Mouse (Mus musculus) limb, embryonic 13.5 days (tissue): ENCODE results near the gene Olfr1461. TPM values are rescaled to one million over a fixed set of nuclear protein-coding genes. Genes with fewer than 3 reads are reported as not detected.

Experiments
- ATAC-seq: fragments of 200-750 bp; cut with Nextera tagmentation; 2 replicates; pipeline ENCODE4 v1.8.0; 2017; ENCODE audit warnings: low read depth, moderate number of reproducible peaks, moderate TSS enrichment; ENCODE audit not compliant: low FRiP score
- H3K27ac ChIP-seq: fragments of 300-500 bp; sonication (generic); 2 replicates; pipeline ENCODE4 v1.5.1; 2015; ENCODE audit warnings: inconsistent platforms, mild to moderate bottlenecking, moderate library complexity
- H3K27me3 ChIP-seq: fragments of 300-500 bp; sonication (generic); 2 replicates; pipeline ENCODE4 v1.6.1; 2015; ENCODE audit warnings: mild to moderate bottlenecking, inconsistent platforms
- H3K36me3 ChIP-seq: fragments of 300-500 bp; sonication (generic); 2 replicates; pipeline ENCODE4 v1.6.1; 2015; ENCODE audit warnings: inconsistent platforms, mild to moderate bottlenecking, moderate library complexity
- H3K4me1 ChIP-seq: fragments of 300-500 bp; sonication (generic); 2 replicates; pipeline ENCODE4 v1.6.1; 2015; ENCODE audit warnings: inconsistent platforms
- H3K4me2 ChIP-seq: fragments of 300-500 bp; sonication (generic); replicated peaks from 2 replicates; pipeline ENCODE4 v1.6.1; 2015; ENCODE audit warnings: inconsistent platforms, mild to moderate bottlenecking, moderate library complexity
- H3K4me3 ChIP-seq: fragments of 300-500 bp; sonication (generic); 2 replicates; pipeline ENCODE4 v1.5.1; 2015; ENCODE audit warnings: moderate library complexity, mild to moderate bottlenecking, inconsistent platforms
- H3K9ac ChIP-seq: fragments of 300-500 bp; sonication (generic); 2 replicates; pipeline ENCODE4 v1.6.1; 2015; ENCODE audit warnings: mild to moderate bottlenecking, inconsistent platforms
- H3K9me3 ChIP-seq: fragments of 300-500 bp; sonication (generic); 2 replicates; pipeline ENCODE4 v1.6.1; 2016; ENCODE audit warnings: inconsistent platforms
- WGBS: fragments of 180-500 bp; shearing (Covaris S2); methylation state at CpG from one replicate; pipeline ENCODE4 v1.1.7; 2015; 5-methylcytosine and 5-hydroxymethylcytosine counted together
- polyA plus RNA-seq: library from polyadenylated mRNA; unstranded; fragments of >200 nt; fragmentation: Nextera tagmentation; extraction: Ambion mirVana; gene quantifications from 2 replicates; pipeline ENCODE4 v1.2.1, GENCODE M21; 2015

The Olfr1461 gene
- not detected in 2 replicates for polyA plus RNA-seq

GRCm38 (mm10) chr19:13162700-13163099 is at the start of gene Olfr1461:
TSS of gene Olfr1461 (plus strand) at chr19:13163000.
- no peaks in the 10 kb centered on the region for H3K27me3 ChIP-seq
- no peaks in the 10 kb centered on the region for H3K9me3 ChIP-seq
- H3K4me1 ChIP-seq: no peaks in the 10 kb centered on the region
- no peak for ATAC-seq
- H3K27ac ChIP-seq: no peak within 1 kb of the TSS
- no peak within 1 kb of the TSS for H3K4me3 ChIP-seq
- no peak within 1 kb of the TSS for H3K9ac ChIP-seq
- 47% methylated on average over 1 of the region's 1 CpGs for WGBS
- H3K4me2 ChIP-seq: no peak within 1 kb of the TSS
- no peaks in the 10 kb centered on the region for H3K36me3 ChIP-seq

GRCm38 (mm10) chr19:13149449-13149848 is 13.4 kb upstream of the Olfr1461 start, which contains the start of gene Olfr1459:
TSS of gene Olfr1459 (minus strand) at chr19:13149549.
- ATAC-seq: no peak
- WGBS: 71% methylated on average over 1 of the region's 1 CpGs
- Histone ChIP-seq H3K27ac (no peak within 1 kb of the TSS), H3K4me1 (no peaks in the 10 kb centered on the region), H3K9ac (no peak within 1 kb of the TSS), H3K4me3 (no peak within 1 kb of the TSS), H3K4me2 (no peak within 1 kb of the TSS), H3K27me3 (no peaks in the 10 kb centered on the region), H3K9me3 (peaks cover 22% of the 10 kb centered on the region), H3K36me3 (no peaks in the 10 kb centered on the region)

GRCm38 (mm10) chr19:13185434-13185833 is 22.6 kb downstream of the Olfr1461 start, which contains the start of gene Olfr1462:
TSS of gene Olfr1462 (plus strand) at chr19:13185734.
- no peak within 1 kb of the TSS for H3K4me3 ChIP-seq
- no peaks in the 10 kb centered on the region for H3K36me3 ChIP-seq
- H3K27ac ChIP-seq: no peak within 1 kb of the TSS
- 85% methylated on average over 1 of the region's 1 CpGs for WGBS
- no peak within 1 kb of the TSS for H3K4me2 ChIP-seq
- peaks cover 8% of the 10 kb centered on the region; the same call in 1 of the 2 replicates for H3K9me3 ChIP-seq
- no peaks in the 10 kb centered on the region for H3K4me1 ChIP-seq
- H3K9ac ChIP-seq: no peak within 1 kb of the TSS
- no peak for ATAC-seq
- no peaks in the 10 kb centered on the region for H3K27me3 ChIP-seq

Other genes starting within 250 kb of the Olfr1461 start
- not detected in 2 replicates for gene Olfr1448, start 238.6 kb upstream of the Olfr1461 start, polyA plus RNA-seq
- not detected in 2 replicates for gene Olfr1449, start 232.2 kb upstream of the Olfr1461 start, polyA plus RNA-seq
- gene Olfr1450, start 212.7 kb upstream of the Olfr1461 start, polyA plus RNA-seq: not detected in 2 replicates
- not detected in 2 replicates for gene Olfr1451, start 168.0 kb upstream of the Olfr1461 start, polyA plus RNA-seq
- gene Olfr1453, start 134.7 kb upstream of the Olfr1461 start, polyA plus RNA-seq: not detected in 2 replicates
- not detected in 2 replicates for gene Olfr1454, start 102.4 kb upstream of the Olfr1461 start, polyA plus RNA-seq
- gene Olfr1457, start 65.1 kb upstream of the Olfr1461 start, polyA plus RNA-seq: not detected in 2 replicates
- gene Olfr1458, start 56.2 kb upstream of the Olfr1461 start, polyA plus RNA-seq: not detected in 2 replicates
- not detected in 2 replicates for gene Olfr1459, start 13.5 kb upstream of the Olfr1461 start, polyA plus RNA-seq
- gene Olfr1462, start 22.7 kb downstream of the Olfr1461 start, polyA plus RNA-seq: not detected in 2 replicates
- not detected in 2 replicates for gene Olfr1463, start 68.3 kb downstream of the Olfr1461 start, polyA plus RNA-seq
- gene Olfr1465, start 152.5 kb downstream of the Olfr1461 start, polyA plus RNA-seq: not detected in 2 replicates
- not detected in 2 replicates for gene Olfr1466, start 175.9 kb downstream of the Olfr1461 start, polyA plus RNA-seq
- not detected in 2 replicates for gene Olfr1467, start 199.2 kb downstream of the Olfr1461 start, polyA plus RNA-seq
- gene Olfr1469, start 244.8 kb downstream of the Olfr1461 start, polyA plus RNA-seq: not detected in 2 replicates